Mouse (Mus musculus): ENCODE measurements around the gene Klrg2. TPM values are rescaled to one million over a fixed set of nuclear protein-coding genes. Genes with fewer than 3 reads are reported as not detected.

Gene Klrg2
- polyA plus RNA-seq, 1 experiment from 2014 or later = 0.12 TPM

- H3K27ac ChIP-seq = no peak overlapping the region
- no peak overlapping the region for H3K9ac ChIP-seq (replicated peaks)
- 41% methylated on average over 14 of the region's 14 CpGs for WGBS
- no peaks in the 10 kb centered on the region for H3K27me3 ChIP-seq
- ATAC-seq = peak; percentile 86
- no peak overlapping the region for H3K4me3 ChIP-seq (replicated peaks)
- H3K36me3 ChIP-seq = no peaks in the 10 kb centered on the region
- H3K9me3 ChIP-seq = no peaks in the 10 kb centered on the region
- no peak overlapping the region for H3K4me2 ChIP-seq (replicated peaks)
- H3K4me1 ChIP-seq (replicated peaks) = no peaks in the 10 kb centered on the region
These were observed 13.4 kb upstream of the Klrg2 start for GRCm38 (mm10) chr6:38650263-38650937.

- no peak overlapping the region for H3K4me3 ChIP-seq (replicated peaks)
- H3K9ac ChIP-seq (replicated peaks) = no peak overlapping the region
- H3K4me2 ChIP-seq (replicated peaks) = no peak overlapping the region
- 70% methylated on average over 3 of the region's 3 CpGs for WGBS
- no peaks in the 10 kb centered on the region for H3K36me3 ChIP-seq
- H3K27ac ChIP-seq = no peak overlapping the region
- no peaks in the 10 kb centered on the region for H3K27me3 ChIP-seq
- H3K9me3 ChIP-seq = no peaks in the 10 kb centered on the region
- ATAC-seq = no peak
- no peaks in the 10 kb centered on the region for H3K4me1 ChIP-seq (replicated peaks)
These were observed 12.5 kb upstream of the Klrg2 start for GRCm38 (mm10) chr6:38649545-38649944.

- Histone ChIP-seq H3K9ac (replicated peaks) (no peak overlapping the region), H3K27me3 (peaks cover 36% of the 10 kb centered on the region), H3K4me1 (replicated peaks) (no peaks in the 10 kb centered on the region), H3K9me3 (no peaks in the 10 kb centered on the region), H3K4me2 (replicated peaks) (no peak overlapping the region), H3K27ac (no peak overlapping the region), H3K36me3 (no peaks in the 10 kb centered on the region), H3K4me3 (replicated peaks) (no peak overlapping the region)
- 76% methylated on average over 3 of the region's 3 CpGs for WGBS
- ATAC-seq = no peak
These were observed 6.0 kb upstream of the Klrg2 start for GRCm38 (mm10) chr6:38643039-38643438.

- Histone ChIP-seq H3K4me2 (replicated peaks) (no peak overlapping the region), H3K4me3 (replicated peaks) (no peak overlapping the region), H3K4me1 (replicated peaks) (no peaks in the 10 kb centered on the region), H3K36me3 (no peaks in the 10 kb centered on the region), H3K27me3 (peaks cover 40% of the 10 kb centered on the region), H3K9ac (replicated peaks) (no peak overlapping the region), H3K27ac (no peak overlapping the region), H3K9me3 (no peaks in the 10 kb centered on the region)
- WGBS = 82% methylated on average over 5 of the region's 5 CpGs
- no peak for ATAC-seq
These were observed 5.6 kb upstream of the Klrg2 start for GRCm38 (mm10) chr6:38642593-38642992.

- 61% methylated on average over 5 of the region's 5 CpGs for WGBS
These were observed 4.6 kb upstream of the Klrg2 start for GRCm38 (mm10) chr6:38641645-38642044.

GRCm38 (mm10) chr6:38641228-38641627, 4.2 kb upstream of the Klrg2 start:
- no peak for ATAC-seq
- no peak overlapping the region for H3K4me2 ChIP-seq (replicated peaks)
- H3K4me3 ChIP-seq (replicated peaks) = no peak overlapping the region
- no peaks in the 10 kb centered on the region for H3K36me3 ChIP-seq
- H3K4me1 ChIP-seq (replicated peaks) = peaks cover 13% of the 10 kb centered on the region
- no peak overlapping the region for H3K9ac ChIP-seq (replicated peaks)
- H3K9me3 ChIP-seq = no peaks in the 10 kb centered on the region
- no peak overlapping the region for H3K27ac ChIP-seq
- H3K27me3 ChIP-seq = peaks cover 54% of the 10 kb centered on the region
- WGBS = 70% methylated on average over 5 of the region's 5 CpGs

More at GRCm38 (mm10) chr6:38641645-38642044, 4.6 kb upstream of the Klrg2 start:
- Histone ChIP-seq H3K4me2 (replicated peaks) (no peak overlapping the region), H3K9me3 (no peaks in the 10 kb centered on the region), H3K4me1 (replicated peaks) (peaks cover 9% of the 10 kb centered on the region), H3K27ac (no peak overlapping the region), H3K9ac (replicated peaks) (no peak overlapping the region), H3K4me3 (replicated peaks) (no peak overlapping the region), H3K27me3 (peaks cover 50% of the 10 kb centered on the region), H3K36me3 (no peaks in the 10 kb centered on the region)
- ATAC-seq = peak; percentile 15; the same call in 1 of the 2 replicates

GRCm38 (mm10) chr6:38640401-38640800, 3.4 kb upstream of the Klrg2 start:
- WGBS = 81% methylated on average over 11 of the region's 11 CpGs
- ATAC-seq = no peak
- H3K4me3 ChIP-seq (replicated peaks) = no peak overlapping the region
- peaks cover 62% of the 10 kb centered on the region for H3K27me3 ChIP-seq
- H3K27ac ChIP-seq = no peak overlapping the region
- no peaks in the 10 kb centered on the region for H3K9me3 ChIP-seq
- H3K36me3 ChIP-seq = no peaks in the 10 kb centered on the region
- no peak overlapping the region for H3K4me2 ChIP-seq (replicated peaks)
- peaks cover 19% of the 10 kb centered on the region for H3K4me1 ChIP-seq (replicated peaks)
- H3K9ac ChIP-seq (replicated peaks) = no peak overlapping the region

GRCm38 (mm10) chr6:38635941-38636851, 846 bp downstream of the Klrg2 start:
- Histone ChIP-seq H3K36me3 (no peaks in the 10 kb centered on the region), H3K4me1 (replicated peaks) (peaks cover 19% of the 10 kb centered on the region), H3K27ac (no peak overlapping the region), H3K4me2 (replicated peaks) (peak overlapping the region; percentile 98), H3K4me3 (replicated peaks) (peak overlapping the region; percentile 59), H3K27me3 (peaks cover 80% of the 10 kb centered on the region), H3K9ac (replicated peaks) (peak overlapping the region; percentile 64), H3K9me3 (no peaks in the 10 kb centered on the region)
- WGBS = 1% methylated on average over 70 of the region's 72 CpGs
- peak; percentile 73 for ATAC-seq

- H3K27ac ChIP-seq = no peak overlapping the region
- peaks cover 63% of the 10 kb centered on the region for H3K27me3 ChIP-seq
- no peak for ATAC-seq
- H3K36me3 ChIP-seq = no peaks in the 10 kb centered on the region
- no peak overlapping the region for H3K4me2 ChIP-seq (replicated peaks)
- no peaks in the 10 kb centered on the region for H3K9me3 ChIP-seq
- H3K9ac ChIP-seq (replicated peaks) = no peak overlapping the region
- H3K4me3 ChIP-seq (replicated peaks) = no peak overlapping the region
- 82% methylated on average over 8 of the region's 8 CpGs for WGBS
- peaks cover 19% of the 10 kb centered on the region for H3K4me1 ChIP-seq (replicated peaks)
These were observed 2.6 kb downstream of the Klrg2 start for GRCm38 (mm10) chr6:38634461-38634860.

GRCm38 (mm10) chr6:38632826-38633225, 4.2 kb downstream of the Klrg2 start:
- 78% methylated on average over 2 of the region's 2 CpGs for WGBS

GRCm38 (mm10) chr6:38629556-38629955, 7.5 kb downstream of the Klrg2 start:
- ATAC-seq = no peak
- Histone ChIP-seq H3K9ac (replicated peaks) (no peak overlapping the region), H3K4me1 (replicated peaks) (no peaks in the 10 kb centered on the region), H3K4me2 (replicated peaks) (no peak overlapping the region), H3K4me3 (replicated peaks) (no peak overlapping the region), H3K9me3 (no peaks in the 10 kb centered on the region), H3K36me3 (peaks cover 14% of the 10 kb centered on the region), H3K27ac (no peak overlapping the region), H3K27me3 (peaks cover 16% of the 10 kb centered on the region)
- WGBS = 89% methylated on average over 1 of the region's 1 CpGs

More at GRCm38 (mm10) chr6:38632826-38633225, 4.2 kb downstream of the Klrg2 start:
- ATAC-seq = no peak
- Histone ChIP-seq H3K27me3 (peaks cover 48% of the 10 kb centered on the region), H3K4me1 (replicated peaks) (peaks cover 19% of the 10 kb centered on the region), H3K27ac (no peak overlapping the region), H3K9me3 (no peaks in the 10 kb centered on the region), H3K36me3 (0 out of 2 replicates have a peak, but pooled peaks cover 2% of the 10 kb centered on the region), H3K4me3 (replicated peaks) (no peak overlapping the region), H3K9ac (replicated peaks) (no peak overlapping the region), H3K4me2 (replicated peaks) (no peak overlapping the region)

GRCm38 (mm10) chr6:38627486-38627885, 9.6 kb downstream of the Klrg2 start:
- Histone ChIP-seq H3K27ac (no peak overlapping the region), H3K9ac (replicated peaks) (no peak overlapping the region), H3K36me3 (peaks cover 14% of the 10 kb centered on the region), H3K9me3 (no peaks in the 10 kb centered on the region), H3K4me2 (replicated peaks) (no peak overlapping the region), H3K4me1 (replicated peaks) (no peaks in the 10 kb centered on the region), H3K27me3 (no peaks in the 10 kb centered on the region), H3K4me3 (replicated peaks) (no peak overlapping the region)
- ATAC-seq = no peak
- 86% methylated on average over 4 of the region's 4 CpGs for WGBS
